Mouse (Mus musculus) effector memory CD4-positive, alpha-beta T cell, adult 5 months (primary cell): ENCODE results near the gene Gm4201. TPM values are rescaled to one million over a fixed set of nuclear protein-coding genes. Genes with fewer than 3 reads are reported as not detected.

Source experiments
- polyA plus RNA-seq: library from polyadenylated mRNA; unstranded; fragments of 100-300 nt; shearing (Covaris generic); gene quantifications from one replicate; pipeline ENCODE4 v1.2.1, GENCODE M21; 2017

Gm4201 gene
- polyA plus RNA-seq: not detected

GRCm38 (mm10) chr7:22565243-22565642 lies at the start of gene Gm4201:
Gene Gm4201, minus strand, starts transcription at chr7:22565343.

GRCm38 (mm10) chr7:22588027-22588426 lies 22.9 kb upstream of the Gm4201 start, which contains the start of gene Gm4565:
Gene Gm4565, minus strand, starts transcription at chr7:22588127.

GRCm38 (mm10) chr7:22534787-22535186 lies 30.4 kb downstream of the Gm4201 start, which contains the start of gene Gm8677:
Gene Gm8677, minus strand, starts transcription at chr7:22534887.

GRCm38 (mm10) chr7:22522667-22523066 lies 42.5 kb downstream of the Gm4201 start, which contains the start of gene Vmn1r152:
Gene Vmn1r152, plus strand, starts transcription at chr7:22522967.

Other genes with a start within 250 kb of the Gm4201 start
- not detected for gene Gm4187, start 235.6 kb downstream of the Gm4201 start, polyA plus RNA-seq
- not detected for gene Gm8660, start 194.3 kb downstream of the Gm4201 start, polyA plus RNA-seq
- not detected for gene Vmn1r148, start 151.8 kb downstream of the Gm4201 start, polyA plus RNA-seq
- gene Vmn1r149, start 127.1 kb downstream of the Gm4201 start, polyA plus RNA-seq: not detected
- gene Gm10665, start 101.3 kb downstream of the Gm4201 start, polyA plus RNA-seq: 0.65 TPM
- not detected for gene Vmn1r151, start 65.7 kb downstream of the Gm4201 start, polyA plus RNA-seq
- gene Vmn1r152, start 42.4 kb downstream of the Gm4201 start, polyA plus RNA-seq: 1.1 TPM
- not detected for gene Gm8677, start 30.5 kb downstream of the Gm4201 start, polyA plus RNA-seq
- not detected for gene Gm4565, start 22.8 kb upstream of the Gm4201 start, polyA plus RNA-seq
- gene Vmn1r155, start 92.7 kb upstream of the Gm4201 start, polyA plus RNA-seq: 0.67 TPM
- not detected for gene Gm8693, start 127.0 kb upstream of the Gm4201 start, polyA plus RNA-seq
- gene Gm4567, start 154.4 kb upstream of the Gm4201 start, polyA plus RNA-seq: not detected
- gene Vmn1r157, start 196.4 kb upstream of the Gm4201 start, polyA plus RNA-seq: not detected
- not detected for gene Vmn1r158, start 225.4 kb upstream of the Gm4201 start, polyA plus RNA-seq